Mouse (Mus musculus) heart, embryonic 12.5 days (tissue): Measurements from ENCODE around the gene Galntl6. TPM values are rescaled to one million over a fixed set of nuclear protein-coding genes. Genes with fewer than 3 reads are reported as not detected.
"Not testable (repeated sequence)": the region's sequence is repeated elsewhere in the genome, so short reads cannot be mapped to it uniquely, and the experiment has no call there.

Source experiments
- ATAC-seq: fragments of 200-750 bp; cut with Nextera tagmentation; 2 replicates; pipeline ENCODE4 v1.8.0; 2017; ENCODE audit warnings: moderate TSS enrichment, moderate library complexity; ENCODE audit not compliant: insufficient number of reproducible peaks, low FRiP score
- H3K27ac ChIP-seq: fragments of 300-500 bp; sonication (generic); 2 replicates; pipeline ENCODE4 v1.5.1; 2016; ENCODE audit warnings: mild to moderate bottlenecking, moderate library complexity; ENCODE audit not compliant: poor library complexity, severe bottlenecking
- H3K27me3 ChIP-seq: fragments of 300-500 bp; sonication (generic); replicated peaks from 2 replicates; pipeline ENCODE4 v1.6.1; 2016; ENCODE audit warnings: mild to moderate bottlenecking, moderate library complexity
- H3K36me3 ChIP-seq: fragments of 300-500 bp; sonication (generic); 2 replicates; pipeline ENCODE4 v1.6.1; 2016; ENCODE audit warnings: mild to moderate bottlenecking, moderate library complexity
- H3K4me1 ChIP-seq: fragments of 300-500 bp; sonication (generic); replicated peaks from 2 replicates; pipeline ENCODE4 v1.6.1; 2016; ENCODE audit warnings: mild to moderate bottlenecking
- H3K4me2 ChIP-seq: fragments of 300-500 bp; sonication (generic); 2 replicates; pipeline ENCODE4 v1.6.1; 2016; ENCODE audit warnings: mild to moderate bottlenecking, moderate library complexity
- H3K4me3 ChIP-seq: fragments of 300-500 bp; sonication (generic); 2 replicates; pipeline ENCODE4 v1.5.1; 2016; ENCODE audit warnings: mild to moderate bottlenecking
- H3K9ac ChIP-seq: fragments of 300-500 bp; sonication (generic); 2 replicates; pipeline ENCODE4 v1.6.1; 2016; ENCODE audit warnings: mild to moderate bottlenecking, moderate library complexity
- H3K9me3 ChIP-seq: fragments of 300-500 bp; sonication (generic); replicated peaks from 2 replicates; pipeline ENCODE4 v1.6.1; 2016; ENCODE audit warnings: mild to moderate bottlenecking, moderate library complexity
- WGBS: fragments of 180-500 bp; shearing (Covaris S2); methylation state at CpG from one replicate; pipeline ENCODE4 v1.1.7; 2016; 5-methylcytosine and 5-hydroxymethylcytosine counted together
- polyA plus RNA-seq: library from polyadenylated mRNA; unstranded; fragments of >200 nt; fragmentation: Nextera tagmentation; extraction: Ambion mirVana; gene quantifications from 2 replicates; pipeline ENCODE4 v1.2.1, GENCODE M21; 2016

Galntl6 gene
- polyA plus RNA-seq, 1 experiment from 2014 or later: 0.08 TPM

DNA sequence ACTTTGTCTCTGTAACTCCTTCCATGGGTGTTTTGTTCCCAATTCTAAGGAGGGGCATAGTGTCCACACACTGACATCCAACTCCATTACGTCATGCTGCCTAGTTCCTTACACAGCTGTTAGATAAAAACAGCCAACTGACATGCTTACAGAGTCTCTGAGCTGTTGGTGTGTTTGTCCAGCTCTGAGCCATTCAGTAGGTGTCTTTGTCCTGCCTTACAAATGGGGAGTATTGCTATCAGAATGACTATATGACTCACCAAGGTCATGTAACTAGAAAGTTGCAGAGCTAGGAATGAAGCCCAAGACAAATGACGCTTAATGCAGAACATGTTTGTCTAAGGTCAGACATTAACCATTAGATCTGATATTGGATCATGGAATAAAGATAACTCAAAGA lies 449.1 kb downstream of the Galntl6 start:
- not testable (repeated sequence) for H3K27me3 ChIP-seq, H3K4me3 ChIP-seq, ATAC-seq, H3K9me3 ChIP-seq, H3K4me1 ChIP-seq, H3K4me2 ChIP-seq, H3K9ac ChIP-seq, H3K27ac ChIP-seq, H3K36me3 ChIP-seq
- WGBS: 63% methylated on average over 2 of the region's 2 CpGs

- H3K27me3 ChIP-seq: no peaks in the 10 kb centered on the region
- H3K9ac ChIP-seq: no peak overlapping the region
- no peak overlapping the region for H3K4me3 ChIP-seq
- WGBS: 77% methylated on average over 2 of the region's 2 CpGs
- H3K4me1 ChIP-seq: no peaks in the 10 kb centered on the region
- ATAC-seq: no peak
- H3K27ac ChIP-seq: no peak overlapping the region
- no peaks in the 10 kb centered on the region for H3K9me3 ChIP-seq
- H3K36me3 ChIP-seq: no peaks in the 10 kb centered on the region
- H3K4me2 ChIP-seq: no peak overlapping the region
These were observed 469.7 kb downstream of the Galntl6 start for GRCm38 (mm10) chr8:58442696-58443095.

- Histone ChIP-seq H3K4me3 (no peak overlapping the region), H3K27ac (no peak overlapping the region), H3K36me3 (no peaks in the 10 kb centered on the region), H3K27me3 (no peaks in the 10 kb centered on the region), H3K9ac (no peak overlapping the region), H3K9me3 (no peaks in the 10 kb centered on the region), H3K4me2 (no peak overlapping the region), H3K4me1 (no peaks in the 10 kb centered on the region)
- 67% methylated on average over 5 of the region's 5 CpGs for WGBS
- ATAC-seq: no peak
These were observed 494.0 kb downstream of the Galntl6 start for GRCm38 (mm10) chr8:58418481-58418880.

- Histone ChIP-seq H3K4me1 (no peaks in the 10 kb centered on the region), H3K9me3 (no peaks in the 10 kb centered on the region), H3K36me3 (no peaks in the 10 kb centered on the region), H3K27me3 (no peaks in the 10 kb centered on the region), H3K27ac (no peak overlapping the region), H3K4me3 (no peak overlapping the region), H3K4me2 (no peak overlapping the region), H3K9ac (no peak overlapping the region)
- 66% methylated on average over 1 of the region's 1 CpGs for WGBS
- no peak for ATAC-seq
These were observed 494.9 kb downstream of the Galntl6 start for GRCm38 (mm10) chr8:58417551-58417950.

GRCm38 (mm10) chr8:58396500-58396899 lies 515.9 kb downstream of the Galntl6 start:
- ATAC-seq: no peak

GRCm38 (mm10) chr8:58395879-58396278 lies 516.6 kb downstream of the Galntl6 start:
- Histone ChIP-seq H3K27ac (no peak overlapping the region), H3K4me3 (no peak overlapping the region), H3K36me3 (no peaks in the 10 kb centered on the region), H3K4me2 (no peak overlapping the region), H3K4me1 (no peaks in the 10 kb centered on the region), H3K9ac (no peak overlapping the region), H3K27me3 (no peaks in the 10 kb centered on the region), H3K9me3 (no peaks in the 10 kb centered on the region)
- ATAC-seq: no peak
- 84% methylated on average over 1 of the region's 1 CpGs for WGBS

More at GRCm38 (mm10) chr8:58396500-58396899, 515.9 kb downstream of the Galntl6 start:
- H3K9me3 ChIP-seq: no peaks in the 10 kb centered on the region
- no peaks in the 10 kb centered on the region for H3K4me1 ChIP-seq
- H3K27ac ChIP-seq: no peak overlapping the region
- no peaks in the 10 kb centered on the region for H3K27me3 ChIP-seq
- WGBS: 58% methylated on average over 3 of the region's 3 CpGs
- no peak overlapping the region for H3K9ac ChIP-seq
- H3K4me2 ChIP-seq: no peak overlapping the region
- H3K4me3 ChIP-seq: no peak overlapping the region
- H3K36me3 ChIP-seq: no peaks in the 10 kb centered on the region

GRCm38 (mm10) chr8:58372389-58372788 lies 540.1 kb downstream of the Galntl6 start:
- H3K9ac ChIP-seq: no peak overlapping the region
- H3K36me3 ChIP-seq: no peaks in the 10 kb centered on the region
- no peak for ATAC-seq
- H3K4me1 ChIP-seq: no peaks in the 10 kb centered on the region
- no peak overlapping the region for H3K4me2 ChIP-seq
- no peak overlapping the region for H3K27ac ChIP-seq
- no peaks in the 10 kb centered on the region for H3K27me3 ChIP-seq
- no peak overlapping the region for H3K4me3 ChIP-seq
- no peaks in the 10 kb centered on the region for H3K9me3 ChIP-seq
- 82% methylated on average over 2 of the region's 2 CpGs for WGBS

- Histone ChIP-seq H3K9ac (no peak overlapping the region), H3K36me3 (no peaks in the 10 kb centered on the region), H3K4me2 (no peak overlapping the region), H3K4me1 (no peaks in the 10 kb centered on the region), H3K4me3 (no peak overlapping the region), H3K27ac (no peak overlapping the region), H3K9me3 (no peaks in the 10 kb centered on the region), H3K27me3 (no peaks in the 10 kb centered on the region)
- no peak for ATAC-seq
- WGBS: 95% methylated on average over 10 of the region's 10 CpGs
These were observed 540.5 kb downstream of the Galntl6 start for GRCm38 (mm10) chr8:58371979-58372378.

GRCm38 (mm10) chr8:58331151-58331550 lies 581.3 kb downstream of the Galntl6 start:
- H3K27ac ChIP-seq: no peak overlapping the region
- ATAC-seq: no peak
- H3K27me3 ChIP-seq: no peaks in the 10 kb centered on the region
- H3K4me2 ChIP-seq: no peak overlapping the region
- no peak overlapping the region for H3K9ac ChIP-seq
- H3K36me3 ChIP-seq: no peaks in the 10 kb centered on the region
- no peak overlapping the region for H3K4me3 ChIP-seq
- 61% methylated on average over 1 of the region's 1 CpGs for WGBS
- no peaks in the 10 kb centered on the region for H3K9me3 ChIP-seq
- no peaks in the 10 kb centered on the region for H3K4me1 ChIP-seq

- Histone ChIP-seq H3K4me2 (no peak overlapping the region), H3K4me3 (no peak overlapping the region), H3K36me3 (no peaks in the 10 kb centered on the region), H3K9me3 (no peaks in the 10 kb centered on the region), H3K27me3 (no peaks in the 10 kb centered on the region), H3K27ac (no peak overlapping the region), H3K4me1 (no peaks in the 10 kb centered on the region), H3K9ac (no peak overlapping the region)
- WGBS: 84% methylated on average over 2 of the region's 2 CpGs
- no peak for ATAC-seq
These were observed 599.0 kb downstream of the Galntl6 start for GRCm38 (mm10) chr8:58313482-58313881.

DNA sequence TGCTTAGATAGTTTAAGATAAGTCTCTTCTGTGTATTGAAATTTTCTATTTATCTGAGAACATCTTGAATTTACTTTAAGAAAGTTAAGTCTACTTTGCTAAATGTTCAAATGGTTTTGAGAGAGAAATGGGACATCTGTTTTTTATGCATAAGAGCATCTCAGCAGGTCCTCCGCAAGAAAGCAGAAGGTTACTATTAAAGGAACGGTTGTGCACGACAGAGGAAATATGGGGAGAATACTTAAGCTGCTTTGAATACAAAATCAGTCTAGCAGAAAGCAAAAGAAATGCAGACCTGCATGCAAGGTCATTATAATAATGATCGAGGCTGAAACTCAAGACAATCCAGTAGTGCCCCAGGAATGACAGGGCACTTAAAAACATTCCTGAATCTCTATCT lies 621.0 kb downstream of the Galntl6 start:
- ATAC-seq: no peak
- H3K9ac ChIP-seq: no peak overlapping the region
- no peaks in the 10 kb centered on the region for H3K36me3 ChIP-seq
- no peaks in the 10 kb centered on the region for H3K4me1 ChIP-seq
- H3K27ac ChIP-seq: no peak overlapping the region
- H3K4me3 ChIP-seq: no peak overlapping the region
- no peaks in the 10 kb centered on the region for H3K27me3 ChIP-seq
- no peak overlapping the region for H3K4me2 ChIP-seq
- H3K9me3 ChIP-seq: no peaks in the 10 kb centered on the region
- 73% methylated on average over 4 of the region's 4 CpGs for WGBS

- no peak for ATAC-seq
- Histone ChIP-seq H3K36me3 (no peaks in the 10 kb centered on the region), H3K4me3 (no peak overlapping the region)
These were observed 622.4 kb downstream of the Galntl6 start for GRCm38 (mm10) chr8:58290080-58290479.

More at GRCm38 (mm10) chr8:58290080-58290479, 622.4 kb downstream of the Galntl6 start:
- Histone ChIP-seq H3K9me3 (no peaks in the 10 kb centered on the region), H3K9ac (no peak overlapping the region), H3K27me3 (no peaks in the 10 kb centered on the region), H3K27ac (no peak overlapping the region), H3K4me1 (no peaks in the 10 kb centered on the region), H3K4me2 (no peak overlapping the region)
